Mouse (Mus musculus) limb, embryonic 14.5 days (tissue): ENCODE measurements around the gene Shc3. TPM values are rescaled to one million over a fixed set of nuclear protein-coding genes. Genes with fewer than 3 reads are reported as not detected.

Experiments used
- ATAC-seq: fragments of 200-750 bp; cut with Nextera tagmentation; 2 replicates; pipeline ENCODE4 v1.8.0; 2017; ENCODE audit warnings: low read depth, moderate number of reproducible peaks, moderate TSS enrichment; ENCODE audit not compliant: low FRiP score
- DNase-seq: peaks from one replicate; pipeline ENCODE4 v3.0.0-alpha.2; 2015; ENCODE audit warnings: low spot score
- H3K27ac ChIP-seq: fragments of 300-500 bp; sonication (generic); replicated peaks from 2 replicates; pipeline ENCODE4 v1.5.1; 2014; ENCODE audit warnings: low read depth, mild to moderate bottlenecking, low read length, moderate library complexity, mixed read lengths
- H3K27me3 ChIP-seq: fragments of 300-500 bp; sonication (generic); 2 replicates; pipeline ENCODE4 v1.6.1; 2014; ENCODE audit warnings: low read length, mixed read lengths; ENCODE audit not compliant: control insufficient read depth, insufficient read depth
- H3K36me3 ChIP-seq: fragments of 300-500 bp; sonication (generic); 2 replicates; pipeline ENCODE4 v1.6.1; 2014; ENCODE audit warnings: mild to moderate bottlenecking, low read length, moderate library complexity, mixed read lengths; ENCODE audit not compliant: control insufficient read depth, insufficient read depth
- H3K4me1 ChIP-seq: fragments of 300-500 bp; sonication (generic); 2 replicates; pipeline ENCODE4 v1.6.1; 2014; ENCODE audit warnings: antibody characterized with exemption, low read length, mixed read lengths; ENCODE audit not compliant: control insufficient read depth, insufficient read depth
- H3K4me2 ChIP-seq: fragments of 300-500 bp; sonication (generic); replicated peaks from 2 replicates; pipeline ENCODE4 v1.6.1; 2014; ENCODE audit warnings: low read depth, mild to moderate bottlenecking, low read length, moderate library complexity; ENCODE audit not compliant: severe bottlenecking
- H3K4me3 ChIP-seq: fragments of 300-500 bp; sonication (generic); replicated peaks from 2 replicates; pipeline ENCODE4 v1.5.1; 2014; ENCODE audit warnings: low read length
- H3K9ac ChIP-seq: fragments of 300-500 bp; sonication (generic); 2 replicates; pipeline ENCODE4 v1.6.1; 2014; ENCODE audit warnings: mild to moderate bottlenecking, low read depth, low read length, moderate library complexity; ENCODE audit not compliant: severe bottlenecking
- H3K9me3 ChIP-seq: fragments of 300-500 bp; sonication (generic); 2 replicates; pipeline ENCODE4 v1.6.1; 2016; ENCODE audit warnings: low read length; ENCODE audit not compliant: control insufficient read depth
- POLR2A ChIP-seq: fragments of 200-500 bp; IDR thresholded peaks from 2 replicates; pipeline ENCODE4 v1.8.0; 2012; ENCODE audit warnings: inconsistent platforms, mild to moderate bottlenecking, moderate library complexity, borderline replicate concordance; ENCODE audit not compliant: insufficient read depth, insufficient read length; ENCODE audit errors: extremely low read depth
- WGBS: fragments of 180-500 bp; shearing (Covaris S2); extraction: QIAGEN DNeasy Blood & Tissue Kit; methylation state at CpG from one replicate; pipeline ENCODE4 v1.1.7; 2014; 5-methylcytosine and 5-hydroxymethylcytosine counted together
- polyA plus RNA-seq, 2 experiments: library from polyadenylated mRNA; depleted of rRNA in 1 of 2; stranded (reverse) in 1 of 2; unstranded in 1 of 2; fragments of >200 nt; fragmentation: Nextera tagmentation in 1 of 2; extraction: Ambion mirVana in 1 of 2; gene quantifications; 2 replicates each; pipeline versions ENCODE4 v1.2.1 to v1.2.3; 2012 to 2014

Shc3 gene
- polyA plus RNA-seq, 2 experiments = 0.69 to 1.1 TPM

DNA sequence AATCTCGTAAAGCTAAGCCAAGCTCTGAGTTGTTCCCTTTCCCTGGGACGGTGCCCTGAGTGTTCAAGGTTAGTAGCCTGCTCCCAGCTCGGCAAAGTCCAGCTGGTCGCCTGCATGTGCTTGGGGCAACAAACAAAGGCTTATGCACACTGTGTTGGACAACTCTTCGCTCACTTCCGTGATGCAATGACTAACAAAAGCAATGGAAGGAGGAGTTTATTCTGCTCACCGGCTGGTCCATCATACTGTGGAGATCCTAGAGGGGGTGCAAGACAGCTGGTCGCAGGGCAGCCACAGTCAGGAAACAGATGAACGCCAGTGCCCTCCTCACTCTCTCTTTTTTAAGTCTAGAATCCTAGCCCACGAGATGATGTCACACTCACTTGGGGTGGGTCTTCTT is 46.6 kb upstream of the Shc3 start:
- no peak overlapping the region for H3K4me3 ChIP-seq
- DNase-seq (no peak), ATAC-seq (peak; percentile 54; the same call in 1 of the 2 replicates)
- no peak overlapping the region for H3K4me2 ChIP-seq
- H3K36me3 ChIP-seq = no peaks in the 10 kb centered on the region
- H3K27ac ChIP-seq = peak overlapping the region; percentile 5; the same call in 1 of the 2 replicates
- no peaks in the 10 kb centered on the region for H3K27me3 ChIP-seq
- TF ChIP-seq POLR2A = no peak
- no peak overlapping the region for H3K9ac ChIP-seq
- WGBS = 42% methylated on average over 10 of the region's 10 CpGs
- H3K4me1 ChIP-seq = peaks cover 19% of the 10 kb centered on the region
- no peaks in the 10 kb centered on the region for H3K9me3 ChIP-seq

- H3K27me3 ChIP-seq = no peaks in the 10 kb centered on the region
- H3K4me2 ChIP-seq = peak overlapping the region; percentile 34
- no peak for ATAC-seq
- no peak overlapping the region for H3K4me3 ChIP-seq
- no peaks in the 10 kb centered on the region for H3K9me3 ChIP-seq
- 0 out of 2 replicates have a peak overlapping the region, but pooled peaks have one; percentile 25 for H3K9ac ChIP-seq
- WGBS = 26% methylated on average over 5 of the region's 5 CpGs
- no peaks in the 10 kb centered on the region for H3K36me3 ChIP-seq
- H3K27ac ChIP-seq = no peak overlapping the region; the same call in 1 of the 2 replicates
- TF ChIP-seq POLR2A = no peak
- DNase-seq = peak; percentile 21
- peaks cover 17% of the 10 kb centered on the region for H3K4me1 ChIP-seq
These were observed 42.3 kb upstream of the Shc3 start for GRCm38 (mm10) chr13:51611500-51611899.

DNA sequence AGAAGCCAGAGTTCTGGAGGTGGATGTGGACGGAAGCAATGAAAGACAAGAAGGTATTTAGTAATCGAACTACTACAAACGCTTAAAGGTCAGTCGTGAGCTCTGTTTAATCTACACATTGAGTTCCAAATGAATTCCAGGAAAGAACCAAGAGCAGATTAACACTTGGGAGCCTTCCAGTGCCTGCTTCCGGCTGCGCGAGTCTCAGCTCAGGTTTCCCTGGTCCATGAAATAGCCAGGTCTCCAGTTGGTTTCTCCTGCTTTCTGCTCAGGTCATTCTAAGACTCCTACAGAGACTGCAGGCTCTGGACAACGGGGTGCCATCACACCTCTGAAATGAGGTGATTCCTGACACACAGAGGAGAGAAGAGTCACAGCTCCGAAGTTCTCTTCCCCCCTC is 41.8 kb upstream of the Shc3 start:
- DNase-seq (peak; percentile 31), ATAC-seq (no peak)
- H3K4me1 ChIP-seq = peaks cover 13% of the 10 kb centered on the region
- H3K9ac ChIP-seq = peak overlapping the region; percentile 25; the same call in 1 of the 2 replicates
- no peaks in the 10 kb centered on the region for H3K9me3 ChIP-seq
- no peak for TF ChIP-seq POLR2A
- no peak overlapping the region for H3K4me3 ChIP-seq
- H3K27ac ChIP-seq = no peak overlapping the region; the same call in 1 of the 2 replicates
- no peaks in the 10 kb centered on the region for H3K36me3 ChIP-seq
- 18% methylated on average over 9 of the region's 9 CpGs for WGBS
- no peaks in the 10 kb centered on the region for H3K27me3 ChIP-seq
- H3K4me2 ChIP-seq = peak overlapping the region; percentile 34

GRCm38 (mm10) chr13:51609231-51609630 is 40.0 kb upstream of the Shc3 start:
- Histone ChIP-seq H3K27ac (no peak overlapping the region), H3K4me3 (no peak overlapping the region), H3K4me2 (no peak overlapping the region), H3K9ac (no peak overlapping the region), H3K36me3 (no peaks in the 10 kb centered on the region), H3K27me3 (no peaks in the 10 kb centered on the region), H3K4me1 (peaks cover 6% of the 10 kb centered on the region; the same call in 1 of the 2 replicates), H3K9me3 (no peaks in the 10 kb centered on the region)
- DNase-seq = no peak
- no peak for TF ChIP-seq POLR2A
- no peak for ATAC-seq
- 88% methylated on average over 7 of the region's 7 CpGs for WGBS

DNA sequence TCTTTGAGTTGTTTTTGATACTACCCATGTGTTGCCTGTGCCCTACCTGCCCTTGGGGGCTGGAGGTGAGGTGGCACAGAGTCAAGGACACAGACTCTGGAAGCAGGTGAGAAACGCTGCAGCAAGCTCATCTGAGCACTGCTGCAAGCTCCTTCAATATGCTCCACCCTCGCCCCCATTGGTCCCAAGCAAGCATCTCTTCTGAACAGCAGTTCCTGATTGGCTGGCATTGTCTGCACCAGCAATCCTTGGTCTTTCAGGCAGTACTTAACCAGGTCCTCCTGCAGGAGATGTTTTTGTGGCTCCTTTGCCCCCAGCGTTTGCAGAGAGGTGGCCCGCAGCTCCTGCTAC is 34.6 kb upstream of the Shc3 start:
- Histone ChIP-seq H3K9ac (no peak overlapping the region), H3K36me3 (no peaks in the 10 kb centered on the region), H3K9me3 (no peaks in the 10 kb centered on the region), H3K4me1 (peaks cover 6% of the 10 kb centered on the region; the same call in 1 of the 2 replicates), H3K4me2 (peak overlapping the region; percentile 34; the same call in 1 of the 2 replicates), H3K27me3 (no peaks in the 10 kb centered on the region), H3K27ac (no peak overlapping the region; the same call in 1 of the 2 replicates), H3K4me3 (no peak overlapping the region)
- TF ChIP-seq POLR2A = no peak
- DNase-seq (no peak), ATAC-seq (no peak)
- 41% methylated on average over 4 of the region's 4 CpGs for WGBS

DNA sequence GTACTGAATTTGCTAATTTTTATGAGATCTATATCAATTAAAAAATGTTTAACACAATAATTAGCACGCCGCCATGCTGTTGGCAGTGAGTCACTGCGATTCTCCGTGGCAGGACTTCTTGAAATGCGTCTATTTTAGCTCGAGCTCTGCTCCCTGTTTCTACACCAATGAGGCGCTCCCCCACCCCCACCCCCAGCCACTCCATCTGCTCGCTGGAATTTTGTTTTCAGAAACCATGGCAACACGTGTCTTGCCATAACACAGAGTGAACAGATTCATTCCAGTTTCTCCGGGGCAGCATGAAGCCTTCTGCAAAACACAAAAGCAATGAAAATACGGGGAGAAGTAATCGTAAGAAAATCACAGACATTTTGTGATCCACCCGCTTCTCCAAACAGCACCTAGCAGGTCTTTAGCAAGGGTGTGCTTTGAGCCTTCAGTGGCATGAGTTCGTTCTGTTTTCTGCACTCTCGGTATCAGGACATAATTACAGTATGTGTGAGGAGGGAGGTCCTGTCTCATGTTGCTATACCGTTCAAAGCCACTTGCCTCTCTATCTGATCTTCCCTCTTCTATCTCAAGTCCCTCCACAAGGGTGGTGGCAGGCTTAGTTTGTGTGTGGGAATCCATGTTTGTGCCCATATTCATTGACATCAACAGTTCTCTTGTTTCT is 34.1 kb upstream of the Shc3 start:
- peak overlapping the region; percentile 10 for H3K4me3 ChIP-seq
- H3K9me3 ChIP-seq = no peaks in the 10 kb centered on the region
- ATAC-seq = peak; percentile 94
- no peaks in the 10 kb centered on the region for H3K27me3 ChIP-seq
- no peak for TF ChIP-seq POLR2A
- H3K27ac ChIP-seq = peak overlapping the region; percentile 48
- H3K36me3 ChIP-seq = no peaks in the 10 kb centered on the region
- H3K4me2 ChIP-seq = peak overlapping the region; percentile 34
- DNase-seq = peak; percentile 72
- 18% methylated on average over 16 of the region's 16 CpGs for WGBS
- H3K9ac ChIP-seq = no peak overlapping the region
- peaks cover 6% of the 10 kb centered on the region; the same call in 1 of the 2 replicates for H3K4me1 ChIP-seq
